Mouse (Mus musculus): ENCODE data around the gene Ces1b. TPM values are rescaled to one million over a fixed set of nuclear protein-coding genes. Genes with fewer than 3 reads are reported as not detected.

Ces1b gene
- total RNA-seq, 4 experiments from 2014 or later: not detected

DNA sequence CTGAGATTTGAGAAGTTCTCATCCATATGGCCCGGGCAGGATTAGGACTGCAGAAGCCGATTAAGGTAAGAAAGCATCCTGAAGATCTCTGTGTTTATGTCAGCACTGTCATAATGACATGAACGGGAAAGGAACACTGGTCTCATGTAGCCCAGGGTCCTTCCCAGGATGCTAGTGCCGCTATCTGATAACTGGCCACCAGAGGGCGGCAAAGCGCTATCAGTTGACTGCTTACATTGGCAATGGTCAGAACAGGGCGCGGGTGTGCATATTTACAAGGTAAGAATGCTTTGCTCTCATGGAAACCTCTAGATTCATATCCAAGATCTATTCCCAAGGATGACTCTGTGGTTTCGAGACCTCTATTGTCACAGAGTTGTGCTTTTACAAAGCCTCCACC is 68.4 kb downstream of the Ces1b start:
- DNase-seq (ENCODE audit: low spot score in 2 of 2): peak; percentile 52 to 87

DNA sequence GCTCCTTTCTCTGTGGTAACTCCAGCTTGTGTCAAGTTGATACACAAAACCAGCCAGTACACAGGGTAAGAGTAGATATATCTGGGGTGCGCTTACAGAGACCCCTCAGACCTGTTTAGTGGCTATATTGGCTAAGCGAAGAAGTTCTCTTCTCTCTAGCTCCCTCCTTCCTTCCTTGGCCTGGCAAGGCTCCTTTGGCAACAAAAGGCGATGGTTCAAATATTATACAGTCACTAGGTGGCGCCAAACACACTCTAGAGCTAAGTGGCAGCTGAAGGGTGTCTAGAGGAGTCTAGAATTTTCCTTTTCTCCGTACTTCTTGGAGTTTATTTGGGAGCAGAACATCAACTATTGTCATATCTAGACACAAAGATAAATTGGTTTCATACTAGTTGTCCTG is 69.5 kb downstream of the Ces1b start:
- DNase-seq (ENCODE audit: low spot score in 2 of 2): peak in 1 of 2 experiments; percentile 19

Other genes with a start within 250 kb of the Ces1b start
- gene Lpcat2, start 224.7 kb downstream of the Ces1b start, total RNA-seq (2022): 10 to 100 TPM in 3 of 4 experiments, 1 to 10 TPM in 1; 8.8 to 18.9 (median 13.6) TPM
- 1 to 10 TPM; 1.1 to 1.8 (median 1.4) TPM for gene Capns2, start 178.6 kb downstream of the Ces1b start, total RNA-seq (2022)
- under 1 TPM; 0.10 to 0.27 (median 0.16) TPM for gene Slc6a2, start 119.9 kb downstream of the Ces1b start, total RNA-seq (2022)
- gene Ces1a, start 31.8 kb downstream of the Ces1b start, total RNA-seq (2022): not detected
- not detected for gene Ces1c, start 51.3 kb upstream of the Ces1b start, total RNA-seq (2022)
- 1 to 10 TPM in 2 of 4 experiments, under 1 TPM in 2; 0.33 to 2.1 (median 1.1) TPM for gene Ces1d, start 117.8 kb upstream of the Ces1b start, total RNA-seq (2022)
- not detected for gene Ces1e, start 149.6 kb upstream of the Ces1b start, total RNA-seq (2022)
- gene Ces1f, start 199.7 kb upstream of the Ces1b start, total RNA-seq (2022): not detected

Data from layer of hippocampus, adult 8-10 months (tissue).